Mouse (Mus musculus) lung, postnatal 0 days (tissue): Measurements from ENCODE around the gene Bbx. TPM values are rescaled to one million over a fixed set of nuclear protein-coding genes. Genes with fewer than 3 reads are reported as not detected.
A peak's percentile ranks its signal among the peaks of the same experiment; 100 is the strongest.

Source experiments
- ATAC-seq: fragments of 200-750 bp; cut with Nextera tagmentation; 2 replicates; pipeline ENCODE4 v1.8.0; 2017; ENCODE audit warnings: moderate library complexity
- DNase-seq: peaks from one replicate; pipeline ENCODE4 v3.0.0-alpha.2; 2016; ENCODE audit warnings: low spot score
- H3K27ac ChIP-seq: fragments of 300-500 bp; sonication (generic); 2 replicates; pipeline ENCODE4 v1.5.1; 2014; ENCODE audit warnings: antibody characterized with exemption, mild to moderate bottlenecking, low read length, mixed read lengths
- H3K27me3 ChIP-seq: fragments of 300-500 bp; sonication (generic); replicated peaks from 2 replicates; pipeline ENCODE4 v1.6.1; 2014; ENCODE audit warnings: low read length, mixed read lengths; ENCODE audit not compliant: insufficient read depth
- H3K36me3 ChIP-seq: fragments of 300-500 bp; sonication (generic); 2 replicates; pipeline ENCODE4 v1.6.1; 2014; ENCODE audit warnings: low read length, mixed read lengths; ENCODE audit not compliant: insufficient read depth
- H3K4me1 ChIP-seq: fragments of 300-500 bp; sonication (generic); 2 replicates; pipeline ENCODE4 v1.6.1; 2014; ENCODE audit warnings: antibody characterized with exemption, low read depth, low read length, mixed read lengths; ENCODE audit not compliant: insufficient read depth
- H3K4me2 ChIP-seq: fragments of 300-500 bp; sonication (generic); replicated peaks from 2 replicates; pipeline ENCODE4 v1.6.1; 2014; ENCODE audit warnings: low read depth, mild to moderate bottlenecking, low read length, moderate library complexity, mixed read lengths
- H3K4me3 ChIP-seq: fragments of 300-500 bp; sonication (generic); 2 replicates; pipeline ENCODE4 v1.5.1; 2014; ENCODE audit warnings: low read depth, low read length
- H3K9ac ChIP-seq: fragments of 300-500 bp; sonication (generic); replicated peaks from 2 replicates; pipeline ENCODE4 v1.6.1; 2014; ENCODE audit warnings: low read depth, mild to moderate bottlenecking
- H3K9me3 ChIP-seq: fragments of 300-500 bp; sonication (generic); 2 replicates; pipeline ENCODE4 v1.6.1; 2016; ENCODE audit warnings: low read length, mixed read lengths
- CTCF ChIP-seq: IDR thresholded peaks from 2 replicates; pipeline ENCODE4 v1.5.1; 2016; ENCODE audit warnings: antibody characterized with exemption, mild to moderate bottlenecking
- EP300 ChIP-seq: IDR thresholded peaks from 2 replicates; pipeline ENCODE4 v1.6.1; 2016; ENCODE audit warnings: antibody characterized with exemption, mild to moderate bottlenecking, control low read depth
- WGBS: fragments of 180-500 bp; shearing (Covaris S2); extraction: QIAGEN DNeasy Blood & Tissue Kit; methylation state at CpG from one replicate; pipeline ENCODE4 v1.1.7; 2014; 5-methylcytosine and 5-hydroxymethylcytosine counted together
- polyA plus RNA-seq: library from polyadenylated mRNA; unstranded; fragments of >200 nt; fragmentation: Nextera tagmentation; extraction: Ambion mirVana; gene quantifications from 2 replicates; pipeline ENCODE4 v1.2.1, GENCODE M21; 2015

The Bbx gene
- polyA plus RNA-seq, 1 experiment from 2014 or later = 25.2 TPM

- Histone ChIP-seq H3K4me2 (no peak overlapping the region), H3K27me3 (no peaks in the 10 kb centered on the region), H3K9me3 (no peaks in the 10 kb centered on the region), H3K4me1 (no peaks in the 10 kb centered on the region), H3K27ac (no peak overlapping the region), H3K4me3 (no peak overlapping the region), H3K36me3 (no peaks in the 10 kb centered on the region), H3K9ac (no peak overlapping the region)
- WGBS = 75% methylated on average over 3 of the region's 3 CpGs
- DNase-seq = no peak
- TF ChIP-seq EP300 (no peak), CTCF (no peak)
- ATAC-seq = no peak
These were observed 227.2 kb downstream of the Bbx start for GRCm38 (mm10) chr16:50204944-50205343.

GRCm38 (mm10) chr16:50201546-50202151, 230.5 kb downstream of the Bbx start:
- no peaks in the 10 kb centered on the region for H3K9me3 ChIP-seq
- DNase-seq = no peak
- H3K4me2 ChIP-seq = no peak overlapping the region
- H3K4me3 ChIP-seq = no peak overlapping the region
- 0 out of 2 replicates have a peak, but pooled peaks cover 8% of the 10 kb centered on the region for H3K36me3 ChIP-seq
- H3K27me3 ChIP-seq = no peaks in the 10 kb centered on the region
- H3K27ac ChIP-seq = no peak overlapping the region
- WGBS = 86% methylated on average over 7 of the region's 7 CpGs
- no peaks in the 10 kb centered on the region for H3K4me1 ChIP-seq
- ATAC-seq = no peak
- peak; percentile 72 for TF ChIP-seq CTCF
- no peak for TF ChIP-seq EP300
- no peak overlapping the region for H3K9ac ChIP-seq

- no peak overlapping the region for H3K4me2 ChIP-seq
- TF ChIP-seq CTCF (no peak), EP300 (no peak)
- 92% methylated on average over 15 of the region's 15 CpGs for WGBS
- H3K27ac ChIP-seq = no peak overlapping the region
- no peak overlapping the region for H3K4me3 ChIP-seq
- H3K36me3 ChIP-seq = 0 out of 2 replicates have a peak, but pooled peaks cover 8% of the 10 kb centered on the region
- DNase-seq (no peak), ATAC-seq (no peak)
- H3K9ac ChIP-seq = no peak overlapping the region
- no peaks in the 10 kb centered on the region for H3K27me3 ChIP-seq
- no peaks in the 10 kb centered on the region for H3K4me1 ChIP-seq
- no peaks in the 10 kb centered on the region for H3K9me3 ChIP-seq
These were observed 232.0 kb downstream of the Bbx start for GRCm38 (mm10) chr16:50200214-50200613.

- no peak for ATAC-seq
- Histone ChIP-seq H3K27ac (no peak overlapping the region), H3K9ac (no peak overlapping the region), H3K4me2 (no peak overlapping the region), H3K4me1 (no peaks in the 10 kb centered on the region), H3K36me3 (0 out of 2 replicates have a peak, but pooled peaks cover 8% of the 10 kb centered on the region), H3K4me3 (no peak overlapping the region), H3K27me3 (no peaks in the 10 kb centered on the region), H3K9me3 (no peaks in the 10 kb centered on the region)
- no peak for DNase-seq
- WGBS = 54% methylated on average over 4 of the region's 4 CpGs
- TF ChIP-seq CTCF (no peak), EP300 (no peak)
These were observed 236.1 kb downstream of the Bbx start for GRCm38 (mm10) chr16:50196118-50196517.

GRCm38 (mm10) chr16:50192626-50193025, 239.6 kb downstream of the Bbx start:
- Histone ChIP-seq H3K4me2 (no peak overlapping the region), H3K27ac (no peak overlapping the region), H3K9ac (no peak overlapping the region), H3K4me1 (no peaks in the 10 kb centered on the region), H3K36me3 (no peaks in the 10 kb centered on the region), H3K9me3 (no peaks in the 10 kb centered on the region), H3K27me3 (no peaks in the 10 kb centered on the region), H3K4me3 (no peak overlapping the region)
- ATAC-seq = no peak
- DNase-seq = no peak
- TF ChIP-seq EP300 (no peak), CTCF (no peak)
- 96% methylated on average over 1 of the region's 1 CpGs for WGBS

- Histone ChIP-seq H3K9ac (no peak overlapping the region), H3K27ac (no peak overlapping the region), H3K4me2 (no peak overlapping the region), H3K9me3 (no peaks in the 10 kb centered on the region), H3K27me3 (no peaks in the 10 kb centered on the region), H3K4me1 (no peaks in the 10 kb centered on the region), H3K36me3 (no peaks in the 10 kb centered on the region), H3K4me3 (no peak overlapping the region)
- TF ChIP-seq EP300 (no peak), CTCF (no peak)
- 45% methylated on average over 6 of the region's 6 CpGs for WGBS
- DNase-seq (no peak), ATAC-seq (no peak)
These were observed 243.1 kb downstream of the Bbx start for GRCm38 (mm10) chr16:50189108-50189507.

- Histone ChIP-seq H3K4me1 (no peaks in the 10 kb centered on the region), H3K9ac (no peak overlapping the region), H3K36me3 (no peaks in the 10 kb centered on the region), H3K4me2 (no peak overlapping the region), H3K9me3 (no peaks in the 10 kb centered on the region), H3K4me3 (no peak overlapping the region), H3K27me3 (no peaks in the 10 kb centered on the region), H3K27ac (no peak overlapping the region)
- DNase-seq (no peak), ATAC-seq (no peak)
- TF ChIP-seq EP300 (no peak), CTCF (no peak)
- 61% methylated on average over 6 of the region's 6 CpGs for WGBS
These were observed 245.6 kb downstream of the Bbx start for GRCm38 (mm10) chr16:50186604-50187003.
